Mouse (Mus musculus) stomach, postnatal 0 days (tissue): ENCODE results near the gene Crim1.

Experiments used
- CTCF ChIP-seq: IDR thresholded peaks from 2 replicates; pipeline ENCODE4 v1.5.1; 2016; ENCODE audit warnings: antibody characterized with exemption, low read depth, mild to moderate bottlenecking, moderate library complexity
- EP300 ChIP-seq: optimal IDR thresholded peaks from 2 replicates; pipeline ENCODE3; 2016; ENCODE audit warnings: antibody characterized with exemption

DNA sequence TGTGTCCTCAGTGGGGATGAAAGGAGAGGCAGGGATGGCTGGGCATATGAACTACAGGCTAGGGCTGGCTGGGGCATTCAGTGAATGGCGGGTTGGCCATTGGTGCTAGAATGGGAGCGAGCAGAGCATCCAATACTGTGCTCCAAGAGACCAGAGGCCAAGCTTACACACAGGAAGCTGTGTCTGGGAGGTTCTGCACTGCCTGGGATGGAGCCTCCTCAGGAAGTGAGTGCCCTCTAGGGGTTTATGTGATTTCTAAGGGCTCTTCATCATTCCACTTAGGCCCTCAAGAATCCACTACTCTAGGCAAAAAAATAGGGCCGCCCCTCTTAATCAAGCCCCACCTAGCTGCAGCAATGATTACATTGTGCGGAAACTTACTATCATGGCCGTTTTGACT is 98.1 kb downstream of the Crim1 start:
- TF ChIP-seq CTCF (peak; percentile 67), EP300 (no peak)
